In genomic region chr19:53321273-53321672, GRCm38 (mm10) we compare ENCODE assay signal across 12 mouse cellular contexts. TPM values are rescaled to one million over a fixed set of nuclear protein-coding genes. Genes with fewer than 3 reads are reported as not detected.
DNase-seq lines count a peak whose midpoint lies in the region; ATAC-seq and TF ChIP-seq lines count a peak whose summit lies in the region.
"Had no signal": no experiment of that assay in that cellular context is flagged by ENCODE, and none has a peak within 500 bp of the region (broad histone marks: within the 10 kb centered on the region; RNA-seq: fewer than 3 reads in every experiment).

No protein-coding gene starts in this region.

- no peak overlapping the region for H3K4me3 ChIP-seq in liver, embryonic 12.5 days
- H3K4me3 ChIP-seq in intestine, postnatal 0 days (ENCODE audit: low read depth, low read length) = no peak overlapping the region
- H3K4me3 ChIP-seq in stomach, embryonic 14.5 days (ENCODE audit: low read depth, low read length) = no peak overlapping the region
- H3K4me3 ChIP-seq: neural tube, embryonic 13.5 days had no signal

- 60% methylated on average over 10 of the region's 10 CpGs for WGBS in liver, embryonic 12.5 days (ENCODE audit: insufficient replicate concordance)
- 27% methylated on average over 10 of the region's 10 CpGs for WGBS in intestine, postnatal 0 days
- WGBS in stomach, embryonic 14.5 days = 60% methylated on average over 10 of the region's 10 CpGs

- peak; percentile 29 for DNase-seq in cerebellum, adult 8-10 months
- no peak for DNase-seq in cerebellum, postnatal 14 days
- no peak for DNase-seq in liver
- DNase-seq in B cell, adult 2 months = no peak
- no peak for DNase-seq in yolk sac, embryonic 10.5 days (ENCODE audit: low spot score)
- DNase-seq: adrenal gland, postnatal 14 days; right cerebral cortex, postnatal 4 days had no signal

- H3K9me3 ChIP-seq in liver, embryonic 12.5 days (replicated peaks) = no peaks in the 10 kb centered on the region
- no peaks in the 10 kb centered on the region for H3K9me3 ChIP-seq in intestine, postnatal 0 days (ENCODE audit: control insufficient read depth)
- no peaks in the 10 kb centered on the region for H3K9me3 ChIP-seq in stomach, embryonic 14.5 days (ENCODE audit: control insufficient read depth, low read depth, low read length)
- H3K9me3 ChIP-seq: neural tube, embryonic 13.5 days had no signal

- H3K27me3 ChIP-seq in liver, embryonic 12.5 days (replicated peaks) = no peaks in the 10 kb centered on the region
- no peaks in the 10 kb centered on the region for H3K27me3 ChIP-seq in intestine, postnatal 0 days (replicated peaks; ENCODE audit: control insufficient read depth, insufficient read depth, low read length)
- no peaks in the 10 kb centered on the region for H3K27me3 ChIP-seq in stomach, embryonic 14.5 days (ENCODE audit: control insufficient read depth, insufficient read depth, low read length)
- H3K27me3 ChIP-seq: neural tube, embryonic 13.5 days had no signal

- 0 out of 2 replicates have a peak overlapping the region, but pooled peaks have one; percentile 1 for H3K9ac ChIP-seq in liver, embryonic 12.5 days
- 0 out of 2 replicates have a peak overlapping the region, but pooled peaks have one; percentile 11 for H3K9ac ChIP-seq in intestine, postnatal 0 days (ENCODE audit: low read depth, low read length)
- no peak overlapping the region for H3K9ac ChIP-seq in stomach, embryonic 14.5 days (replicated peaks; ENCODE audit: low read depth, low read length)
- H3K9ac ChIP-seq: hindbrain, embryonic 14.5 days; neural tube, embryonic 13.5 days had no signal

- H3K4me1 ChIP-seq in liver, embryonic 12.5 days = peaks cover 83% of the 10 kb centered on the region
- H3K4me1 ChIP-seq in intestine, postnatal 0 days (replicated peaks; ENCODE audit: control insufficient read depth, insufficient read depth, low read length) = peaks cover 23% of the 10 kb centered on the region
- peaks cover 31% of the 10 kb centered on the region for H3K4me1 ChIP-seq in stomach, embryonic 14.5 days (ENCODE audit: control insufficient read depth, insufficient read depth, low read length)

- peak overlapping the region; percentile 39; the same call in 1 of the 2 replicates for H3K27ac ChIP-seq in liver, embryonic 12.5 days
- peak overlapping the region; percentile 64 for H3K27ac ChIP-seq in intestine, postnatal 0 days (ENCODE audit: low read depth, low read length)
- H3K27ac ChIP-seq in stomach, embryonic 14.5 days (ENCODE audit: low read length) = 0 out of 2 replicates have a peak overlapping the region, but pooled peaks have one; percentile 34
- H3K27ac ChIP-seq: hindbrain, embryonic 14.5 days; neural tube, embryonic 13.5 days had no signal

- ATAC-seq in liver, embryonic 12.5 days = no peak
- ATAC-seq in intestine, postnatal 0 days = no peak
- no peak for ATAC-seq in stomach, embryonic 14.5 days (ENCODE audit: insufficient number of reproducible peaks, insufficient read depth, low FRiP score, low read depth)

- no peaks in the 10 kb centered on the region for H3K36me3 ChIP-seq in liver, embryonic 12.5 days
- no peaks in the 10 kb centered on the region; the same call in 1 of the 2 replicates for H3K36me3 ChIP-seq in intestine, postnatal 0 days (ENCODE audit: control insufficient read depth, insufficient read depth)
- no peaks in the 10 kb centered on the region for H3K36me3 ChIP-seq in stomach, embryonic 14.5 days (ENCODE audit: control insufficient read depth, insufficient read depth, low read length)
- H3K36me3 ChIP-seq: neural tube, embryonic 13.5 days had no signal

- TF ChIP-seq CTCF in intestine, postnatal 0 days (IDR thresholded peaks at IDR 0.05; ENCODE audit: low read depth) = no peak

- no peak overlapping the region for H3K4me2 ChIP-seq in liver, embryonic 12.5 days
- H3K4me2 ChIP-seq in intestine, postnatal 0 days (replicated peaks; ENCODE audit: low read depth) = no peak overlapping the region; the same call in 1 of the 2 replicates
- no peak overlapping the region for H3K4me2 ChIP-seq in stomach, embryonic 14.5 days (replicated peaks; ENCODE audit: low read depth, low read length)
- H3K4me2 ChIP-seq: hindbrain, embryonic 14.5 days; neural tube, embryonic 13.5 days had no signal

RNA-seq across cellular contexts. Expression of gene Mxi1, which starts 11.0 kb away (rescaled TPM):
- 38.3 and 39.3 TPM in 2 replicates for polyA plus RNA-seq in liver, embryonic 12.5 days (2016; fragmentation: Nextera tagmentation; extraction: Ambion mirVana)
- 58.9 and 64.0 TPM in 2 replicates for polyA plus RNA-seq in intestine, postnatal 0 days (2015; fragmentation: Nextera tagmentation; extraction: Ambion mirVana)
- 29.3 and 30.3 TPM in 2 replicates for polyA plus RNA-seq in stomach, embryonic 14.5 days (2014; fragmentation: Nextera tagmentation; extraction: Ambion mirVana)

RNA-seq across cellular contexts. Expression of gene Gm10197, which starts 50.3 kb away (rescaled TPM):
- polyA plus RNA-seq in liver, embryonic 12.5 days (2016; fragmentation: Nextera tagmentation; extraction: Ambion mirVana) = not detected in 2 replicates
- not detected in 2 replicates for polyA plus RNA-seq in intestine, postnatal 0 days (2015; fragmentation: Nextera tagmentation; extraction: Ambion mirVana)
- polyA plus RNA-seq in stomach, embryonic 14.5 days (2014; fragmentation: Nextera tagmentation; extraction: Ambion mirVana) = not detected in 2 replicates
- polyA plus RNA-seq: hindbrain, embryonic 14.5 days; neural tube, embryonic 13.5 days had no signal
